Mouse (Mus musculus) erythroblast, adult 5-6 weeks (primary cell): ENCODE data around the gene Ap3m1. TPM values are rescaled to one million over a fixed set of nuclear protein-coding genes. Genes with fewer than 3 reads are reported as not detected.

ENCODE experiments used
- ATAC-seq: replicated peaks from 2 replicates; pipeline ENCODE4 v1.8.0; 2016; ENCODE audit warnings: moderate number of reproducible peaks, mild to moderate bottlenecking, moderate TSS enrichment, inconsistent platforms; ENCODE audit not compliant: poor library complexity, low FRiP score, severe bottlenecking
- total RNA-seq, 2 experiments: library from RNA; stranded (forward) in 1 of 2; stranded (reverse) in 1 of 2; fragments of 150-400 nt in 1 of 2; fragments of 200-764, 138-1000 nt in 1 of 2; gene quantifications; 2 replicates each; pipeline versions ENCODE4 v1.2.3 to v1.2.4; 2015 to 2017; ENCODE audit warnings: low replicate concordance in 2 of 2

Gene Ap3m1
- total RNA-seq, 2 experiments from 2014 or later: 34.0 to 62.6 TPM

- ATAC-seq: no peak
Measured at GRCm38 (mm10) chr14:21029025-21029659, 23.2 kb downstream of the Ap3m1 start.

DNA sequence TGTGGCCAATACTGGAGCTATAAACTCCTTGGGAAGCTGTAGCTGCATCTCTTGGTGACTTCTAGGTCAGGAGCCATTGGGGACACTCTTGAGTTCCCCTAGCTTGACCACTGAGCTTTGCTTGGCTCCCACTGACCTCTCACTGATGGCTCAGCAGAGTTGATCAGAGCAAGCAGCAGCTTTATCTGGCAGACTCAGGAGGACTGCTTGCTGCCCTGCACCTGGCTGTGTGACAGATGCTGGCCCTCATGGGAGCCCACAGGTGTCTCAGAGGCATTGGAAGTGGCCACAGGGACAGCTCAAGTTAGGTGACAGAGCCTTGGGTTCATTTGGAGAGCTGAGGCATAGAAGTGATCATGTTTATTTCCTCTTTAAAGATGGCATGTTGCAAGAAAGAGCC lies 24.8 kb downstream of the Ap3m1 start:
- ATAC-seq: no peak

DNA sequence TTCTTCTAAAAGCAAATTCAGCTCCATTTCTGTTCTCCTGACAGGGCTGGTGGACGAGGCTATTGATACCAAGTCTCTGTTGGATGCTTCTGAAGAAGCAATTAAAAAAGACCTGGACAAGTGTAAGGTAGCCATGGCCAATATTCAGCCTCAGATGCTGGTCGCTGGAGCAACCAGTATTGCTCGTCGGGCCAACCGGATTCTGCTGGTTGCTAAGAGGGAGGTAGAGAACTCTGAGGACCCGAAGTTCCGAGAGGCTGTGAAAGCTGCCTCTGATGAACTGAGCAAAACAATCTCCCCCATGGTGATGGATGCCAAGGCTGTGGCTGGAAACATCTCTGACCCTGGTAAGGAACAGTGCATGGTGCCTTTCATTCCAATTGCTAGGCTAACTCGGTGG lies 31.9 kb downstream of the Ap3m1 start:
- ATAC-seq: no peak

- ATAC-seq: peak; percentile 75; the same call in 1 of the 2 replicates
Measured at GRCm38 (mm10) chr14:21018977-21019376, 33.3 kb downstream of the Ap3m1 start.

DNA sequence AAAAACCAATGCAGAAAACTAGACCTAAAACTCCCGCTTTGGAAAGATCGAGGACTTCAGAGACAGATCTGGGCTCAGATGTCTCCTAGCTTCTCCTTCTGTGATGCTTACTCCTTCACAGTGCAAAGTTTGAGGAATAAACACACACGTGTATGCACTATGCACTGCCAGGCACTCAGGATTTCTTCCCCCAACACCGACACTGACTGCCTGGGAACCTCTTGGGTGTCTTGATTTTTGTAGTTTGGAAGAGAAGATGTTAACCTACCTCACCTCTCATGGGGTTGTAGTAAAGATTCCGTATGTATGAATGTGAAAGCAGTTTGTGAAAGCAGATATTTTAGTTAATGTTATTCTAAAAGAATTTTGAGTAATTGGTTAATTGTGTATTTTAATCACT lies 34.4 kb downstream of the Ap3m1 start:
- no peak for ATAC-seq

- ATAC-seq: no peak
Measured at GRCm38 (mm10) chr14:21013800-21014334, 38.4 kb downstream of the Ap3m1 start.

GRCm38 (mm10) chr14:20999617-21000016 lies 52.7 kb downstream of the Ap3m1 start:
- no peak for ATAC-seq

DNA sequence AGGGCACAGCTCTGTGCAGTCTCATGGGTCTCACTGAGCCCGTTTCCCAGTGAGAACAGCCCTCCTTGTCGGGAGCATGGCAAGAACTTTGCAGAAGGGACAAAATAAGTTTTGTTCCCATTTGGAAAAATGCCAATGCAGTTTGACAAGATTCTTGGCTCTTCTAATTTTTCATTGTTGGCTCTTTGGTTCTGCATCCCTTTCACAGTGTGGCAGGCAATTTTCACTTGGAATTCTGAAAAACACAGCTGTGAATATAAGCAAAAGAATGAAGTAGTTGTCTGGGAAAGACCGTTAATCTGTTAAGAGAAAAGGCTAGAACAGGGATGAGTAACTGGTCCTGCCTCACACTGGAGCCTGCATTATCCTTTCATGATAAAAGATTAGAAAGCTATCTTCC lies 54.8 kb downstream of the Ap3m1 start:
- no peak for ATAC-seq

- 0 out of 2 replicates have a peak, but pooled peaks have one; percentile 44 for ATAC-seq
Measured at GRCm38 (mm10) chr14:20996361-20996760, 55.9 kb downstream of the Ap3m1 start.

DNA sequence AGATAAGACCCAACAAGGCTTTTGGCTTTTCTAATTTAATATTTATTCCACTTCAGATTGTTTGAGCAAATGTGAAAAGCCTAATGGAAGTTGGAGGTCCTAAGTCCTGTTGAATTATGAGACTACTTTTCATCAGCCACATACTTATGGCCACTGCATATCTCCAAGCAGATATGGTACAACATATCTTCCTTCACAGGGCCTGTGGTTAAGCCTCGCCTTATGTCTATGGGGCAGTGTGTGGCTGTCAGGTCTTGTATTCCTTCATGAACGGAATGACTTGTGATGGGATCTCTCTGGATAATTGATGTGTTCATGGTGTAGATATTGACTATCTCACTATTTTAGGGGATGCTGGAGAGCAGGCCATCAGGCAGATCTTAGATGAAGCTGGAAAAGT lies 56.8 kb downstream of the Ap3m1 start:
- ATAC-seq: no peak

GRCm38 (mm10) chr14:20994475-20994874 lies 57.8 kb downstream of the Ap3m1 start:
- no peak for ATAC-seq

GRCm38 (mm10) chr14:20993067-20993691 lies 59.1 kb downstream of the Ap3m1 start:
- peak; percentile 80 for ATAC-seq

DNA sequence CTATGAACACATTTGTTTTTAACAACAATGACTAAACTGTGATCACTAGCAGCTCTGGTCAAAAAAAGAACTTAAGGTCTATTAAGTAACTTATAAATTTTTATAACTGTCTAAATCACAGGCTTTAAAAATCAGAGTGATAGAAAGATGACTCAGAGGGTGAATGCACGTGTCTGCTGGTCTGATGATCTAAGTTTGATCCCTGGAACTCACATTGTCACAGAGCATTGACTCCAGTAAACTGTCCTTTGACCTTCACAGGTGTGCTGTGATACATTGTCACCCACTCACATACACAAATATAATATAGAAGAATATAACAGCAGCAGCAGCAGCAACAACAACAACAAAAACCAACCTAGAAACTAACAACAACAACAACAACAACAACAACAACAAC lies 60.8 kb downstream of the Ap3m1 start:
- ATAC-seq: no peak

DNA sequence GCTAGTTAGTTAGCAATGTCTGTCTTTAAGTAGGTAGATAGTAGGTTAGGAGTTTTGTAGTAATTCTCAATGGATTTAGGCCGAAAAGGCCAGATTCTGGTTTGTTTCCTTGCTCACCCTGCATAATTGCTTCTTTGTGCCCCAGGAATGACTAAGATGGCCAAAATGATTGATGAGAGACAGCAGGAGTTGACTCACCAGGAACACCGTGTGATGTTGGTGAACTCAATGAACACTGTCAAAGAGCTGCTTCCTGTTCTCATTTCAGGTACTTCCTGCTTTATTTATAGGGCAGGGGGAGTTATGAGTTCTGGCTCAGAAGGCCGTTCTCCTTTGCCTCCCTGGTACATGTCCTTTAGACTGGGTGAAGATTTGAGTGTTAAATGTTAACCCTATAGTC lies 66.8 kb downstream of the Ap3m1 start:
- no peak for ATAC-seq

GRCm38 (mm10) chr14:20983832-20984231 lies 68.5 kb downstream of the Ap3m1 start:
- no peak for ATAC-seq

Other genes starting within 250 kb of the Ap3m1 start
- 0.38 and 0.84 TPM in 2 replicates for gene Plau, start 215.8 kb downstream of the Ap3m1 start, total RNA-seq (2015; ENCODE audit: low replicate concordance)
- gene Plau, start 215.8 kb downstream of the Ap3m1 start, total RNA-seq (2017; ENCODE audit: low replicate concordance): 2.8 and 9.6 TPM in 2 replicates
- gene Vcl, start 123.1 kb downstream of the Ap3m1 start, total RNA-seq (2015; ENCODE audit: low replicate concordance): 42.1 and 45.6 TPM in 2 replicates
- gene Vcl, start 123.1 kb downstream of the Ap3m1 start, total RNA-seq (2017; ENCODE audit: low replicate concordance): 28.2 and 34.6 TPM in 2 replicates
- gene Adk, start 66 bp upstream of the Ap3m1 start, total RNA-seq (2015; ENCODE audit: low replicate concordance): 34.5 and 52.8 TPM in 2 replicates
- gene Adk, start 66 bp upstream of the Ap3m1 start, total RNA-seq (2017; ENCODE audit: low replicate concordance): 38.6 and 61.8 TPM in 2 replicates